Mouse (Mus musculus) urinary bladder, postnatal 36 days (tissue): ENCODE data around the gene S1pr3.

Source experiments
- DNase-seq, 2 experiments: peaks; one replicate each; pipeline ENCODE4 v3.0.0; 2022; ENCODE audit warnings: low spot score in 2 of 2, mixed read lengths in 1 of 2

S1pr3 gene

DNA sequence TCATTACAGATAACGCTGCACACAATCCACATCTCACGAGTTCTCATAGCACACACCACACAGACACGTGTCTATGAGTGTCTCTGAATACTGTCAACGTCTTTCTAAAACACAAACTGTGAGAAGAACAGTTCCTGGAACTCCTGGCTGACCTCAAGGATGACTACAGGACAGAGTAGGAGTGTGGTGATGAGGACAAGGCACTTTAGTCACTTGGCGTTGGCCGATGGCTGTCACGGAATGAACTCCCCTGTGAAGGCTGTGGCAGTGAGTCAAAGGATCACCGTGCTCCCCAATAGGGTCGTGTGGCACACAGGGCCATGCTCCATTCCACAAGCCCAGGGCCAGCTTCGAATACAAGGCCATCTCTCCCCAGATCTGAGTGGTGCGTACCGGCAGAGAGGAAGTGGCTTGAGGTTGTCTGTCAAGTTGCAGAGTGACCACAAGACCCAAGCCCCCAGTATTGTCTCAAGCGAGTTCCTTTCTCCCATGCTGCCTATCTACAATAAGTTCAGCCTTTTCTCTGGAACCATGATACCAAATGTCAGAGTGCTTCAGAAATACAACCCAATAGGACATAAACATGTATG, 2.6 kb upstream of the S1pr3 start:
- DNase-seq, result no peak

DNA sequence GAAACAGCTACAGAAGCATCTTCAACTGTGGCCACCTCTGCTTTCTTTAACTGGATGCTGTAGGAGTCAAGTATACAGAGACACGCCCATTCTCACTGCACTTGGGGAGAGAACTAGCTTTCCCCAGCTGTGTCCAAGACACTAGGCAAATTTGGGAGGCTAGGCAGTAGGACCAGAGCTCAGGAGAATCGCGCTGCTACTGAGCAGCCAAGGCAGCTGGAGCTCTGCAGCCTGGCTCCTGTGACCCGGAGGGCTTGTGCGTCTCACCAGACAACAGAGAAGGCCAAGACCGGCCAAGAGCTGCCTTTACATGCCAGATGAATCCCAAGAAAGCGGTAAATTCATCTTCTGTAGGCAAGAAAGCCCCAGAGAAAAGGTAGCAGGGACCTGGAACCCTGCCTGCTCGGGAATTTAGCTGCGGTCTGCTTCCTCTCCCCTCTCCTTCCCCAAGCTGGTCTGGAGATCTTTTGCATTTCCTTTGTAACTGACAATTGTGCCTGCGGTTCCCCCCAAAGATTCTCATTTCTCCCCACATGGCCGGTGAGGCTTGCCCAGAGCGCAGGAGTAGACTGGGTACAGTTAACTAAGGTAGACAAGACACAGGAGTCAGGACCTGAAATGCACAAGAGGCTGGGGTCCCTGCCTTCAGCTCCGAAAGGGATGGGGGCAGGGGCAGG, 760 bp upstream of the S1pr3 start:
- no peak for DNase-seq

DNA sequence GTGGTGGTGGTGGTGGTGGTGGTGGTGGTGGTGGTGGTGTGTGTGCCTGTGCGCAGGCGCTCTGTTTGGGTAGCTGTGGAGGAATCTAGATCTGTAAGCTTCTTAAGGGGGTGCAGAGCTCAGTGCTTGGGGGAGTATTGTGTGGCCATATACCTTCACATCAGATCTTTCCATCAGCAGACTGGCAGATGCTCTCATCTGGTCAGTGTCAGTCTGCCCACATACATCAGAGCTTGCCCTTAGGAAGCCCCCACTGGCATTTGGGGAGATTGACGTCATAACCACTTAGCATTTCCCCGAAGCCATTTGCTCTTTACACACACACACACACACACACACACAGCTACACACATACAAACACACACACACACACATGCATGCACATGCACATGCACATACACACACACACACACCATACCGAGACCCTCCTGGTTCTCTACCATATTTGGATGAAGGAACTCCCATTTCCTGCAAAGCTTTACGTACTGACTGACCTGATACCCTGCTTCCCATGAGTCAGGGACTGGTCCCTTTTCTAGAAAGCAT, 1.6 kb downstream of the S1pr3 start:
- no peak for DNase-seq

DNA sequence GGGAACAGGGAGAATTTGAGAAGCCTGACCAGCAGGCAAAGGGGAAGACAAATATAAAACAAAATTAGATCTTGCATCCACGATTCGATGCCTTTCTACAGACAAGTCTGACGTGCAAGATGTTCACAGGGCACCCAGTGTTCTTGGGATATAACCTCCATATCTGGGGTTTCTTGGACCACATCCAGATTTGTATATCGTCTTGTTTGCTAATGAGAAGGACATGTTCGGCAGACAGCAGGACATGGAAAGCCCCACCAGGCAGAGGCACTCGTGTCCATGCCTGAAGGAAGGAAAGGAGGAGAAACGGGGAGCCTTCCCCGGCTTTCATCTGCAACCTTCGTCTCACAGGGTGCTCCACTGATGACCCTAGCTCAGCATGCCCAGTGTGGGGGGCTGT, 2.8 kb downstream of the S1pr3 start:
- no peak for DNase-seq

DNA sequence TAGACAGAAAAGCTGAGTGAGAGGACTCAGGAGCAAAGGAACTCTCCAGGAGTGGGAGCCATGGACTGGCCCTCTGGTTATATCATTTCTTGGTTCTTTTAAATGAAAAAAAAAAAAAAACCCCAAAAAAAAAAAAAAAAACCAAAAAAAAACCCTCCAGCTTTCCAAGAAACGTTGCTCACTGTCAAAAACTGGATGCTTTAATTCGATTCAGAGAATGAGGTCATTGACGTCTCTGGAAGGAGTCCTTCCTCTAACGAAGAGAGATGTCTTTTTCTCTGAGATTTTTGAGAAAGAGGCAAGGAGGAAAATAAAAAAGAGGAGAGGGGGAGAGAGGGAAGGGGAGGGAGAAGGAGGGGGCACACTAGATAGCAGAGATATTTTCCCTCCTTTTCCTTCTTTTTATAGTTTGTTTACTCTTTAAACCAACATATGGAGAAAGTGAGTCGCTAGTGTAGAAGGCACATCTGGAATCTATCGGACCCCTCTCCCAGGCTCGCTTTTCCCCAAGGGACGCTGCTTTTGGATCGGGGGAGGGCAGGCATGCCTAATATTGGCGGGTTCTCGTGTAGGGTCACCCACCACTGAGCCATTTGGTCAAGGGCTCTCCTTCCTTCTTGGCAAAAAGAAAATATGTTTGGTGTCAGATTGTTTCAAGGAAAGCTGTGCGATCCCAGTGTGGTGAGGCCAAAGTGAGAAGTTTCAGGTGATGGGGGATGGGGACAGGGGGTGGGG, 3.4 kb downstream of the S1pr3 start:
- no peak for DNase-seq

DNA sequence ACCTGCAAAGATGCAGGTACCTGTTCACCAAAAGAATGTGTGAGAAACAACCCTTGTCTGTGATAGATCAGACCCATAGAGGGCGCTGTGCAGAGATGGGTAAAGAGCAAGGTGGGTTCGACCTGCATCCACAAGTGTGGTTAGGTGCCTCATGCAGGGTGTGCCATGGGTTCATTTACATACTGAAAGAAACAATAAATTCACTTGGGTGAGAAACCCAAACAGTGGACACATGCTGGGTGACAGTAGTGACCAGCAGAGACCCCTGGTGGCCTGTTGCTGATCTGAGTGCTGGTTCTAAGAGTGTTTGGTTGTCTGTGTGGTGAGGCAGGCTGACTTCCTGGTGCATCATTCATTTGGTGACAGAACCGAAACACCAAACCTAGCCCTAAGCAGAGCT, 5.0 kb downstream of the S1pr3 start:
- no peak for DNase-seq

DNA sequence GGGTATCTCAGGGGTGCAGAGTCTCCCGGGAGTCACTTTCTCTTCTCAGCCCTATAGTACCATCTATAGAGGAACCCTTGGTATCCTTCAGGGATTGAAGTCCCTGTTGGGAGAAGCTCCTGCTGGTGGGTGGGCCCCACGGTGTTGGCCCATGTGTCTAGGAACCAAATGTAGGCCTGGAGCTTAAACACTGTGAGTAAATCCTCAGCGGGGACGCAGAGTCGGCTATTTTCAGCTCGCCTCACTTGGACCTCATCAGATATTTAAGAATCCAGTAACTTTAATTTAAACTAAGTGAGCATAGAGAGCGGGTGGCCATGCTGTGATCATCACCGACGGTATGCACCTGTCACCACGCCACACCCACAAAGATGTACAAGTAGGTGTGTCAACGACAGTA, 8.3 kb downstream of the S1pr3 start:
- no peak for DNase-seq

DNA sequence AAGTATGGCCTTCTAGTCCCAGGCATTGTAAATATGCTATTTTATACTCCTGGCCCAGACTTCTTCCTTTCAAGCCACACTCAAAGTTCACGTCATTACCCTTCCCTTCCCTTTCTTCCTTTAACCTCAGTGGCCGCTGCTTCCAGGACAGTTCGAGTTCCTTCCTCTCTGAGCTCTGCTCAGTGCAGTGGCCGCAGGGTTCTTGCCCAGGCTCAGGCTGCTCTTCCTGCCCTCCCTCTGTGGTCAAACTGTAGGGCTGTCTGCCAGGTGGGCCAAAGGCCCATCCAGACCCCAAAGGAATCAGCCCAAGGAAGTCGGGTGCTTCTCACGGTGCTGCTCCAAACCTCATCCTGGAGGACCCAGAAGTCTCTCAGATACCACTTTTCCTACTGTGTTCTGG, 9.4 kb downstream of the S1pr3 start:
- DNase-seq, result no peak

DNA sequence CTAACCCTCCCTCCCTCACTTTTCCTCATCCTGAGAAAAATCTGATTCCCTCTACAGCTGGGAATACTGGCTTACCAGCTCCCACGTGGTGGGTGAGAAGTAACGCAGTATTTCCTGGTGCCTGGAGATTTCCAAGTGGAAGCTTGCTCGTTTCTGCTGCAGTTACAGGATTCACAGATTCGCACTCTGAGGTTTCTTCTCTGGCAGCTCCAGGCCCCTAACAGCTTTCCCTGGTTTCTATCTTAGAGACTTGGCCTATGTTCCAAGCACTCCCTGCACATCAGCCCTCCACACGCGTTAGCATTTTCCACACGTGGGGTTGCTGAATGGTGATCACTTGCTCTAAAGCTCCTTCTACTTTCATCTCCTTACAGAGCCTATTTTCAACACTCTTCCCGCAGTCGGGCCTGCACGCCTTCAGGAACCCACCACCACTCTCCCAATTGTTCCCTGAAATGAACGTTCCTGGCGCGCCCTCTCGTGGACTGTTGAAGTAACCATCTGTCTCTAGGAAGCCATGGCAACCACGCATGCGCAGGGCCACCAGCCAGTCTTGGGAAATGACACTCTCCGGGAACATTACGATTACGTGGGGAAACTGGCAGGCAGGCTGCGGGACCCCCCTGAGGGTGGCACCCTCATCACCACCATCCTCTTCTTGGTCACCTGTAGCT, 10.0 kb downstream of the S1pr3 start:
- peak; percentile 84 to 91 for DNase-seq

DNA sequence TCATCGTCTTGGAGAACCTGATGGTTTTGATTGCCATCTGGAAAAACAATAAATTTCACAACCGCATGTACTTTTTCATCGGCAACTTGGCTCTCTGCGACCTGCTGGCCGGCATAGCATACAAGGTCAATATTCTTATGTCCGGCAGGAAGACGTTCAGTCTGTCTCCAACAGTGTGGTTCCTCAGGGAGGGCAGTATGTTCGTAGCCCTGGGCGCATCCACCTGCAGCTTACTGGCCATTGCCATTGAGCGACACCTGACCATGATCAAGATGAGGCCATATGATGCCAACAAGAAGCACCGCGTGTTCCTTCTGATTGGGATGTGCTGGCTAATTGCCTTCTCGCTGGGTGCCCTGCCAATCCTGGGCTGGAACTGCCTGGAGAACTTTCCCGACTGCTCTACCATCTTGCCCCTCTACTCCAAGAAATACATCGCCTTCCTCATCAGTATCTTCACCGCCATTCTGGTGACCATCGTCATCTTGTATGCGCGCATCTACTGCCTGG, 10.6 kb downstream of the S1pr3 start:
- no peak for DNase-seq

DNA sequence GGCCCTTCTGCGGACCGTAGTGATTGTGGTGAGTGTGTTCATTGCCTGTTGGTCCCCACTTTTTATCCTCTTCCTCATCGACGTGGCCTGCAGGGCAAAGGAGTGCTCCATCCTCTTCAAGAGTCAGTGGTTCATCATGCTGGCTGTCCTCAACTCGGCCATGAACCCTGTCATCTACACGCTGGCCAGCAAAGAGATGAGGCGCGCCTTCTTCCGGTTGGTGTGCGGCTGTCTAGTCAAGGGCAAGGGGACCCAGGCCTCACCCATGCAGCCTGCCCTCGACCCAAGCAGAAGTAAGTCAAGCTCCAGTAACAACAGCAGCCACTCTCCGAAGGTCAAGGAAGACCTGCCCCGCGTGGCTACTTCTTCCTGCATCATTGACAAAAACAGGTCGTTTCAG, 11.1 kb downstream of the S1pr3 start:
- no peak for DNase-seq

DNA sequence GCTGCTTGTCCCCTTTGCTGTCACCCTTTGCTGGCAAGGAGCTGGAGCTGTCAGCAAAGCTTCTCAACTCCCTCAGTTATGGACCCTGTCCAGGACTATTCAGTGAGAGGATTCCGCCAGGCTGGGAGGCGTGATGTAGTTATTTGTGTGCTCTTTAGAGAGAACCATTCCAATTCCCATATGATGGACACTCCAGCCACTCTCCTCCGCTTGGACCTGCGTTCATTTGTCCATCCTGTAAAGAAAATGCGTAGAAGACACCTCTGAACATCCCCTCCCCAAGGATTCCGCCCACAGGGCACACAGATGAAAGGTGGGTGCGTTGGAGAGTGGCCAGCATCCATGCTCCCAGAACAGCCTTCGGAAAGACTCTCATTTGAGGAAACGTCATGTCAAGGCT, 12.4 kb downstream of the S1pr3 start:
- no peak for DNase-seq

DNA sequence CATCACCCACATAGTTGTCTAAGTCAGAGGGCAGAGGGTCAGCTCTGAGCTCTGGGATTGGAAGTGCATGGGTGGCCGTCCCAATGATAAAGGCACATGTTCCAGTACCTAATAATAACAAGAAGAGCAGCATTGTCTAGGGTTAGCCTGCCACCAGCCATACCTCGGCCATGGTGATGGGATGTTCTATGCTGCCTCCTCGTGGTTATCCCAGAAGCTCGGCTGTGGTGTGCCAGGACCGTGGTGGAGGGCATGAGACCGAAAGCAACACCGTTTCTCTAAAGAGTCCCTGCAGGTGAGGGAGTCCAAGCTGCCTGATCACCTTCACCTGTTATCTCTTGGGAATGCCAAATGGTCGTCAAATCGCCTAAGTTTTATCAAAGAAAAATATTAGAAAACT, 15.2 kb downstream of the S1pr3 start:
- DNase-seq, result no peak

DNA sequence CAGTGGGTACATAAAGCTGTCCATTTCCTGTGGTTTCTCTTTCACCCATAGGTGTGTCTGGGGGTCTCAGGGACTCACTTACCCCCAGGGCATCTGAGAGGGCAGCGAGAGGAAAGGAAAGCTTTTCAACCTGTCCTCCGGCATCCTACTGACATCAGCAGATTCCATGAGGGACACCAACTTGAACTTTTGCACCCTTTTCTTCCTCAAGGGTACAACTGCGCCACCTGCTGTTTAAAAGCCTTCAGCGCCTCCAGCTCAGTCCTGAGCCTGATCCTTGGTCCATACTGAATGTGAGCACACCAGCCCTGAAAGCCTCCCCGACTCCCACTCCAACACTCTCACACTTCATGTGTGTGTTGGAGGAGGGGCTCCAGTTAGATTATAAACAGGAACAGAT, 16.2 kb downstream of the S1pr3 start:
- peak in 1 of 2 experiments; percentile 52 for DNase-seq

DNA sequence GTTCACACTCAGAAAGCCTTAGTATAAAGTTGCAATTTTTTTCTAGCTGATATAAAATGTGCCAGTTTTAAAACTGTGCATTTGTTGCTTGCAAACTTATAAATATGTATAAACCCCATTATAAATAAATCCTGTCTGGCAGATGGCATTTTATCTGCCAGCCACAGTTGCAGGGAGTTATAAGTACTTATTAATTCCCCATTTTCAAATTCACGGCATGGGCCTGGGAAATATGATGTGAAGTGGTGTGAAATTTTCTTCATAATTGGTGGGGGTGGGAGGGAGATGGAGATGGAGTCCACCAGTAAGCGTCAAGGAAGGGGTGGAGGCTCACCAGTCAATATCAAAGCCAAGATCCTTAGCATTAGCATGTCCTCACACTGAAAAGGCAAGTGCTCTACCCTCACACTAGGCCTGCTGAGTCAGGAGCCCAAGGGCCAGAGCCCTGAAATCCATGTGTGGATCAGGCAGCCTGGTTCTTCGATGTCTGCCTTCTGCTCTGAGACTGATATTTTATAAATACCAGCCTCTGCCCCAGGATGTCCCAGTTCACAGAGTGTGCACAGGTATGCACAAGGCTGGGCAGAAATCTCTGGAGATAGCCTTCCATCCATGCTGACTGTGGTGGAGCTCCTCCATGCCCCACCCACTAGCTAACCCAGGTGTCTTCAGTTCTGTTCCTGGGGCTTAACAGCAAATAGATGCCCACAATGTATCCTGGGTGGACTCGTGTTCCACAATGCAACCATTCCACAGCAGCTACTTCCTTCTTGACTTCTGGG, 17.4 kb downstream of the S1pr3 start:
- no peak for DNase-seq

DNA sequence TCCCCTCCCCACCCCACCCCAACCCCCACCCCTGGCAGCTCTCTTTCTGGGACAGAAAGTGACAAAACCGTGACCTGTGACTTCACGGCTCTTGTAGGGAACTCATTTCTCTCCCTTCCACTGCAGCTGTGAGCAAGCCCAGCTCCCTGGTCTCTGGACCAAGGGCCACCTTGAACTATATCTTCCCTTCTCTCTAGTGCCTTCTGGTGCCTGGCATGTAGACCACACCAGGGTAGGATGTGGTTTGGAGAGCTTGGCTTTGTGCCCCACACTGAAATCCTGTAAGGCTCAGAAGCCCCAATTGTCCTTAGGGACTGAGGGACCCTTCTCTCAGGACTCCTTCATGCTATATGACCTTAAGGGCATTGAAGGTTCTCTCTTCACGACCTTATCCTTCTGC, 24.9 kb downstream of the S1pr3 start:
- no peak for DNase-seq

DNA sequence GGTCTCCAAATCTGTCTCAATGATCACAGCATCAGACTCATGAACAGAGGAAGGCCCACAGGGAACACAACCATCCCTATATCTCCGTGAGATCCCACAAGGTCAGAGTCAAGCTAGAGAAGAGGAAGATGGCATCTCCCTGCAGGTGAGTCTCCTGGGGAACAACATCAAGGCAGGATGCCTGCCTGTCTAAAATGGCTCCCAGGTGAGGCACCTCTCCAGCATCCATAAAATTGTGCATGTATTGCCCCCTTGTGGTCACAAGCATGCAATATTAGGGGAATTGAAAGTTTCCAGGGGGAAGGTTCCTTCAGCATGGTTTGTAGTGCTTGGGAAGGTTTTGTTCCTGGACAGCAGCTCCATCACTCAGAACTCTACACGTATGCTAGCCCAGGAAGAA, 26.0 kb downstream of the S1pr3 start:
- DNase-seq, result no peak

DNA sequence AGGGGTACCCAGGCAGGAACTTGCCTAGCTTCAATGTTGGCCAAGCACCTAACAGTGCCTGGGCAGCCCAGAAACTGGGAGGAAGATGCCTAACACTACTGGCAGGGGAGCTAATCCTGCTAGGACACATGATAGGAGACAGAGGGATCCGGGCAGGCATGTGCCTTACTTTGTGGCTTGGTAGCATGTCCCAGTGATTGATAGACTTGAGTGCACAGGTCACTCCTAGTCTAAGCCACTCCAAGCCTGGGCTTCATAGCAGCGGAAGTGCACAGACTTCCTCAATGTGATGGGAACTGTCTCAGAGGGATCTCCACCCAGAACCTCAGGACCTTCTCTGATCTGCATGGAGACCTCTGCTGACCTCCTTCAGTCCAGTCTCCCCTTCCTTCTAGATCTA, 26.7 kb downstream of the S1pr3 start:
- DNase-seq, result no peak

DNA sequence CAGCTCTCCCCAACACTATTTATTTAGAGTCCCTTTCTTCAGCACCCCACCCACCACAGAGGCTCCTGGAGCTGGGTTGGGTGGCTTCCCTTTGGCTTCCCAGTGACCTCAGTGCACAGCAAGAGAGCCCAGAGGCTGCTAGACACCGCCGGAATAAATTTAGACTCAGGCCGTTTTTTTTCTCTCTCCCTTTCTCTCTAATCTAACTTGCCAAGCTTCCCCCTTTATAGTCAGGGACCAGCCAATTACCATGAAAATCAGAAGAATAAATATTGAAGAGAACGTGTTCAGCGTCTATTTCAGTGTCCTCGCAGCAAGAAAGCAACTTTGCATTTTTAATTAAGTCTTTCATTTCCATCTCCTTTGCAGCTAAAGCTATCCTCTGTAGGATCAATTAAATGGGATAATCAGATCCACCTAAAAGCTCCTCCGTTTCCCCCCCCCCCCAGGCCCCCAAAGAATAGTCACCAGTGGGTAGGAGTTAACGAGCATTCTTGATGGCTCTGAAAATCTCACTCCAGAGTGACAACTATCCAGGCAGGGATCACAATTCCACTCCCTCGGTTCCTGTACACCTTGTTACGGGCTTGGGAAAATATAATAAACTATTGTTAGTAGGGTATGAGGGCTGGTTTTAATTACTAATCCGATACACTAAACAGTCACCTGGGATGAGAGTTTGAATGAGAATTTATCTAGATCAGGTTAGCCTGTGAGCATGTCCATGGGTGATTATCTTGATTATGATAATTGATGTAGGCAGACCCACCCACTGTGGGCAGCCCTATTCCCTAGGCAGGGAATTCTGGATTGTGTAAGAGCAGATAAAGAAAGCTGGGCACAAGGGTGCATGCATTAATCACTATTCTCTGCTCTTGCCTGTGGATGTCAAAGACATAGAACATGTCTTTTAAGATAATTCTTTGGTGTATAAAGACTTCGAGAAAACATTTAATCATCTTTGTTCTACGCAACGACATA, 29.0 kb downstream of the S1pr3 start:
- no peak for DNase-seq

DNA sequence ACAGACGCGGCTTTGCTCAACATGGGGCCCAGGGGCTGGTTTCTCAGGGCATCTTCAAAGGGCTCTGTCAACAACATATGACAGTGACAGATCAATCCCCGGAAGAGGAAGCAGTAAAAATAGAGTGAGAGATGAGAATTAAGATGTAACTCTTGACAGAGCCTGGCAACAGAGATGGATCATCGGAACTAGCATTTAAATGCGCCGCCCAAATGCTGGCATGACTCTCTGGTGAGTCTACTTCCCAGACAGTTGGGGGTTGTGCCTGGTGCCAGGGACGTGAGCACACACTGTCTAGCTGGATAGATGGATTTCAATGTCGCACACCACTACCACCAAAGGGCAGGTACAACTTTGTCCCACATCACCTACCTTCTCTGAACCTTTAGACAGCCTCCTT, 34.5 kb downstream of the S1pr3 start:
- DNase-seq, result no peak
